Mouse (Mus musculus): Measurements from ENCODE around the gene Rai1.

The Rai1 gene

GRCm38 (mm10) chr11:60127863-60128512, 23.2 kb downstream of the Rai1 start:
- no peak for DNase-seq (ENCODE audit: low spot score in 2 of 2)

GRCm38 (mm10) chr11:60130516-60130915, 25.7 kb downstream of the Rai1 start:
- DNase-seq (ENCODE audit: low spot score in 2 of 2) = no peak

GRCm38 (mm10) chr11:60132061-60132460, 27.2 kb downstream of the Rai1 start:
- DNase-seq (ENCODE audit: low spot score in 2 of 2) = no peak

- DNase-seq (ENCODE audit: low spot score in 2 of 2) = no peak
Measured at GRCm38 (mm10) chr11:60136491-60136890, 31.7 kb downstream of the Rai1 start.

GRCm38 (mm10) chr11:60137170-60137569, 32.4 kb downstream of the Rai1 start:
- no peak for DNase-seq (ENCODE audit: low spot score in 2 of 2)

GRCm38 (mm10) chr11:60139141-60139733, 34.4 kb downstream of the Rai1 start:
- DNase-seq (ENCODE audit: low spot score in 2 of 2) = peak; percentile 15 to 22

GRCm38 (mm10) chr11:60139734-60140371, 35.0 kb downstream of the Rai1 start:
- peak; percentile 24 to 58 for DNase-seq (ENCODE audit: low spot score in 2 of 2)

GRCm38 (mm10) chr11:60140586-60141284, 35.9 kb downstream of the Rai1 start:
- peak; percentile 9 to 24 for DNase-seq (ENCODE audit: low spot score in 2 of 2)

- peak in 1 of 2 experiments; percentile 25 for DNase-seq (ENCODE audit: low spot score in 2 of 2)
Measured at GRCm38 (mm10) chr11:60141285-60141608, 36.4 kb downstream of the Rai1 start.

GRCm38 (mm10) chr11:60143086-60143485, 38.3 kb downstream of the Rai1 start:
- no peak for DNase-seq (ENCODE audit: low spot score in 2 of 2)

GRCm38 (mm10) chr11:60146170-60146569, 41.4 kb downstream of the Rai1 start:
- peak in 1 of 2 experiments; percentile 55 for DNase-seq (ENCODE audit: low spot score in 2 of 2)

- DNase-seq (ENCODE audit: low spot score in 2 of 2) = no peak
Measured at GRCm38 (mm10) chr11:60148591-60148990, 43.8 kb downstream of the Rai1 start.

GRCm38 (mm10) chr11:60149086-60149485, 44.3 kb downstream of the Rai1 start:
- DNase-seq (ENCODE audit: low spot score in 2 of 2) = no peak

GRCm38 (mm10) chr11:60150677-60151076, 45.9 kb downstream of the Rai1 start:
- no peak for DNase-seq (ENCODE audit: low spot score in 2 of 2)

- DNase-seq (ENCODE audit: low spot score in 2 of 2) = no peak
Measured at GRCm38 (mm10) chr11:60152339-60152738, 47.5 kb downstream of the Rai1 start.

- DNase-seq (ENCODE audit: low spot score in 2 of 2) = no peak
Measured at GRCm38 (mm10) chr11:60153936-60154335, 49.1 kb downstream of the Rai1 start.

GRCm38 (mm10) chr11:60155690-60156089, 50.9 kb downstream of the Rai1 start:
- no peak for DNase-seq (ENCODE audit: low spot score in 2 of 2)

- DNase-seq (ENCODE audit: low spot score in 2 of 2) = no peak
Measured at GRCm38 (mm10) chr11:60158271-60158670, 53.5 kb downstream of the Rai1 start.

GRCm38 (mm10) chr11:60159955-60160354, 55.1 kb downstream of the Rai1 start:
- DNase-seq (ENCODE audit: low spot score in 2 of 2) = no peak

GRCm38 (mm10) chr11:60160454-60161114, 55.8 kb downstream of the Rai1 start:
- no peak for DNase-seq (ENCODE audit: low spot score in 2 of 2)

- no peak for DNase-seq (ENCODE audit: low spot score in 2 of 2)
Measured at GRCm38 (mm10) chr11:60161146-60161874, 56.5 kb downstream of the Rai1 start.
